Mouse (Mus musculus) heart, embryonic 10.5 days (tissue): ENCODE data around the gene Cox5b. TPM values are rescaled to one million over a fixed set of nuclear protein-coding genes. Genes with fewer than 3 reads are reported as not detected.
"Not testable (repeated sequence)": the region's sequence is repeated elsewhere in the genome, so short reads cannot be mapped to it uniquely, and the experiment has no call there.

ENCODE experiments used
- DNase-seq: peaks from one replicate; pipeline ENCODE4 v3.0.0-alpha.2; 2017; ENCODE audit warnings: low spot score
- H3K27ac ChIP-seq: fragments of 300-500 bp; sonication (generic); 2 replicates; pipeline ENCODE4 v1.5.1; 2016; ENCODE audit warnings: mild to moderate bottlenecking
- H3K27me3 ChIP-seq: fragments of 300-500 bp; sonication (generic); 2 replicates; pipeline ENCODE4 v1.6.1; 2016; ENCODE audit warnings: mild to moderate bottlenecking; ENCODE audit not compliant: poor library complexity, insufficient read depth, severe bottlenecking
- H3K36me3 ChIP-seq: fragments of 300-500 bp; sonication (generic); 2 replicates; pipeline ENCODE4 v1.6.1; 2016; ENCODE audit warnings: mild to moderate bottlenecking, moderate library complexity
- H3K4me1 ChIP-seq: fragments of 300-500 bp; sonication (generic); 2 replicates; pipeline ENCODE4 v1.6.1; 2016; ENCODE audit warnings: mild to moderate bottlenecking
- H3K4me3 ChIP-seq: fragments of 300-500 bp; sonication (generic); 2 replicates; pipeline ENCODE4 v1.5.1; 2016; ENCODE audit warnings: mild to moderate bottlenecking, moderate library complexity
- H3K9me3 ChIP-seq: fragments of 300-500 bp; sonication (generic); 2 replicates; pipeline ENCODE4 v1.6.1; 2016; ENCODE audit warnings: mild to moderate bottlenecking, moderate library complexity
- WGBS: fragments of 180-500 bp; shearing (Covaris S2); methylation state at CpG from one replicate; pipeline ENCODE4 v1.1.7; 2016; 5-methylcytosine and 5-hydroxymethylcytosine counted together
- polyA plus RNA-seq: library from polyadenylated mRNA; unstranded; fragments of >200 nt; fragmentation: Nextera tagmentation; extraction: Ambion mirVana; gene quantifications from 2 replicates; pipeline ENCODE4 v1.2.1, GENCODE M21; 2016

The Cox5b gene
- polyA plus RNA-seq, 1 experiment from 2014 or later = 894 TPM

GRCm38 (mm10) chr1:36668007-36668406 is 23.2 kb upstream of the Cox5b start:
- WGBS = 78% methylated on average over 4 of the region's 4 CpGs
- not testable (repeated sequence) for H3K27me3 ChIP-seq, DNase-seq, H3K9me3 ChIP-seq, H3K4me3 ChIP-seq, H3K27ac ChIP-seq, H3K36me3 ChIP-seq
- H3K4me1 ChIP-seq = peaks cover 19% of the 10 kb centered on the region

GRCm38 (mm10) chr1:36670256-36670655 is 21.0 kb upstream of the Cox5b start:
- WGBS = 35% methylated on average over 4 of the region's 4 CpGs
- Histone ChIP-seq H3K27me3 (no peaks in the 10 kb centered on the region), H3K36me3 (no peaks in the 10 kb centered on the region), H3K4me1 (peaks cover 11% of the 10 kb centered on the region), H3K9me3 (no peaks in the 10 kb centered on the region), H3K4me3 (no peak overlapping the region), H3K27ac (no peak overlapping the region)
- DNase-seq = no peak

- Histone ChIP-seq H3K9me3 (no peaks in the 10 kb centered on the region), H3K36me3 (no peaks in the 10 kb centered on the region), H3K27me3 (no peaks in the 10 kb centered on the region), H3K27ac (no peak overlapping the region), H3K4me3 (no peak overlapping the region), H3K4me1 (peaks cover 8% of the 10 kb centered on the region)
- 86% methylated on average over 10 of the region's 10 CpGs for WGBS
- DNase-seq = no peak
Observed at GRCm38 (mm10) chr1:36671260-36671659, 20.0 kb upstream of the Cox5b start.

DNA sequence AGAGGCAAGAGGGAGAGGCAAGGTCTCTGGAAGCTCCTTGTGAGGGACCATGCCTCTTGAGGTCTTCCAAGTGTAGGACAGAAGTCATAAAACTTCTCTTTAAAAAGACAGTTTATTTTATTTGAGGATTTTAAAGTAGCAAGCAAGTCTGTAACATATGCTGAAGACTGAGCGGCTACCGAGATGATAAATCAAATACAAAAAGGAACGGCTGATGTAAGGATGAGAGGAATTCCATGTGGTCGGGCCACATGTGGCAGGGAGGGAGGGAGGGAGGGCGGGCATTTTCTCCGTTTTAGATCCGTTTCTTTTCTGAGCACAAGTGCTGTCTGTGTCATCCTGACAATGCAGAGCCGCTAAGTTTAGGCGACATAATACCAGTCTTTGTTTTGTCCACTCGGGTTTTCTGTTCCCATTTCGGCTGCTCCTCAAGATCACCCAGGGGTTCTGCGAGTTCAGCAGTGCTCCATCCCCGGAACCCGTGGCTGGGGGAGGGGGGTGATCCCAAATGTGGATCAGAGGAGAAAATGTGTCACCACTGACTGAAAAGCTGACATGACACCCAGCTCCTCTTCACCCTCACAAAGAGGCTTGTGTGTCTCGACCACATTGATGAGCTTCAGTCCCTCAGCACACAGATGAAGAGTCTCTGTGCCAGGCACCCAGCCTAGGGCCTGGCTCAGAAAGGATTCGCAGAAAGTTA is 18.4 kb upstream of the Cox5b start:
- no peaks in the 10 kb centered on the region for H3K27me3 ChIP-seq
- WGBS = 55% methylated on average over 16 of the region's 16 CpGs
- H3K9me3 ChIP-seq = no peaks in the 10 kb centered on the region
- no peaks in the 10 kb centered on the region for H3K36me3 ChIP-seq
- H3K27ac ChIP-seq = no peak overlapping the region
- H3K4me1 ChIP-seq = peaks cover 8% of the 10 kb centered on the region
- no peak overlapping the region for H3K4me3 ChIP-seq
- DNase-seq = no peak

GRCm38 (mm10) chr1:36674936-36675335 is 16.3 kb upstream of the Cox5b start:
- 41% methylated on average over 3 of the region's 3 CpGs for WGBS
- Histone ChIP-seq H3K36me3 (no peaks in the 10 kb centered on the region), H3K9me3 (no peaks in the 10 kb centered on the region), H3K27ac (no peak overlapping the region), H3K4me3 (no peak overlapping the region), H3K27me3 (no peaks in the 10 kb centered on the region), H3K4me1 (peaks cover 8% of the 10 kb centered on the region)
- no peak for DNase-seq

DNA sequence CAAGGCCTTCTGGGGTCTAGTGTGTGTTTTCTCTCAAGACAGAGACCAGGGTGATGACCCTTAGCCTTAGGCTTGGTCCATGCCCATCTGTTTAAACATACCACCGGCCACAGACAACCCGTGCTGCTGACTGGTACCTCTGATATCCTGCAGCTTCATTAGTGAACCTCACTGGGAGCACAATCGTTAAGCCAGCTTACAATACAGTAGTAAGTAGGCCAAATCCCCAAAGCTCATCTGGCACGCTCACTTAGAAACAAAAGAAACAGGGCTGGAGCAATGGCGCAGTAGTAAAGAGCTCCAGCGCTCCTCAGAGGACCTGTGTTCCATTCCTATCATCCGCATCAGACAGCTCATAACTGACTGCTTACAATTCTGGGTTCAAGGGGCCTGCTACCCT is 10.4 kb upstream of the Cox5b start:
- 79% methylated on average over 7 of the region's 7 CpGs for WGBS

DNA sequence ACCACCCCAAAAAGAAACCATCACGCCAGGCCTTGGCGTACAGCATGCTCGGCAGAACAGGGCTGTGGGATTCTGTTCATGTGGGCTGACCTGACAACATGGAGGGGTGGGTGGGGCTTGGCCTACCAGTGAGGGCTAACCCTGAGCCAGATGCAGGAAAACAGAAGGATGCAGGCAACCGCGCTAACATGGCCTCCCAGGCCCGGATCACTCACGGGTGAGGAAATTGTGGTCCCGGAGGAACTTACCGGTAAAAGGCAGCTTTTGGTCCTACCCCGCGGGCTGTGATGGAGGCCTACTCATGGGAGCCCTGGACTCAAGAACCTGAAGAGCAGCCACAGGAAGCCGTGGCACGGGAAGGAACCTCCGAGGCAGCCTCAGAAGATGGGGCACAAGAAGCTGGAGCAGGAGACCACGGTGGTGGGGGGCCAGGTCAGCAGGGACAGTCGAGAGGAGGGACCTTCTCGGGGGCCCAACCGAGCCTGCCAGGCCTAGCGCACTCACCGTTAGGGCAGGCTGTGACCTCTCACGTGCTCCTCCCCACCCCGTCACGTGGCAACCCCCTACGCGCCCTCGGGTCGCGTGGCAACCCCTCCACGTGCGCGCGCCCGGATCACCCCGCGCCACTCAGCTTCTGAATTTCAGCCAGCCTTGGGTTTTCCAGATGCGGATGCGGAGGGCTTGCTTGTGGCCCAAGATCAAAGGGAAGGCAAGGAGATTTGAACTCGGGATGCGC is 8.5 kb upstream of the Cox5b start, which contains the start of gene Fam178b:
Gene Fam178b, minus strand, starts transcription at position 564 of the 736 bp plus-strand sequence.
- 86% methylated on average over 39 of the region's 39 CpGs for WGBS

More for the DNA sequence above, 10.4 kb upstream of the Cox5b start:
- H3K36me3 ChIP-seq = no peaks in the 10 kb centered on the region
- no peaks in the 10 kb centered on the region for H3K4me1 ChIP-seq
- no peaks in the 10 kb centered on the region for H3K9me3 ChIP-seq
- DNase-seq = no peak
- H3K4me3 ChIP-seq = no peak overlapping the region
- no peak overlapping the region for H3K27ac ChIP-seq
- H3K27me3 ChIP-seq = no peaks in the 10 kb centered on the region

GRCm38 (mm10) chr1:36683810-36684467 is 7.3 kb upstream of the Cox5b start:
- Histone ChIP-seq H3K27ac (no peak overlapping the region), H3K4me1 (no peaks in the 10 kb centered on the region), H3K9me3 (no peaks in the 10 kb centered on the region), H3K36me3 (no peaks in the 10 kb centered on the region), H3K4me3 (no peak overlapping the region), H3K27me3 (no peaks in the 10 kb centered on the region)
- peak; percentile 86 for DNase-seq
- WGBS = 10% methylated on average over 13 of the region's 13 CpGs

More for the DNA sequence above, 8.5 kb upstream of the Cox5b start, which contains the start of gene Fam178b:
- DNase-seq = no peak
- Histone ChIP-seq H3K27me3 (no peaks in the 10 kb centered on the region), H3K36me3 (no peaks in the 10 kb centered on the region), H3K4me1 (no peaks in the 10 kb centered on the region), H3K9me3 (no peaks in the 10 kb centered on the region), H3K4me3 (no peak within 1 kb of the TSS), H3K27ac (no peak within 1 kb of the TSS)

DNA sequence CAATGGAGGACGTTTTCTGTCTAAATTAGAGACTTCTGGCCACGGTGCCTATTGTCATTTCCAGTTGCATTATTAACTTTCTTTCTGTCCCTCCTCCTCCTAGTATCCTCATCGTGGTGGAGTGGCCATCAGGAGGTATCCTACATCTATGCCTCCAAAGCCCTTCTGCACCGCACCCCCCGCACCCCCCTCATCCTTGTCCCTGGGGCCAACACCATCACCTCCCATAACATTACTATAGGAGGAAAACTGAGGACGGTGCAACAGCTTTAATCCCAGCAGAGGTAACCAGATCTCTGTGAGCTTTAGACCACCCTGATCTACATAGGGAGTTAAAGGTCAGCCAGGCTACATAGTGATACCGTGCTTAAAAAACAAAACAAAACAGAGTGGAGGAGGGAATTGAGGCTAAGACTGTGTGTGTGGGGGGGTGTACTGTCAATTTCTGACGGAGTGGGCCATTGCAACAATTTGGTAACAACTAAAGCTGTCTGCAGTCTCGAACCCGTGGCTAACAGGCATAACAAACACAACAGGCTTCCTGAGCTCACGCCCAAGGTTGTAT is 496 bp upstream of the Cox5b start:
- WGBS = 58% methylated on average over 11 of the region's 11 CpGs
- Histone ChIP-seq H3K4me3 (peak overlapping the region; percentile 89), H3K36me3 (peaks cover 30% of the 10 kb centered on the region), H3K9me3 (no peaks in the 10 kb centered on the region), H3K27me3 (no peaks in the 10 kb centered on the region), H3K27ac (peak overlapping the region; percentile 94), H3K4me1 (peaks cover 11% of the 10 kb centered on the region; the same call in 1 of the 2 replicates)
- DNase-seq = no peak

GRCm38 (mm10) chr1:36694871-36695270 is 3.6 kb downstream of the Cox5b start:
- H3K9me3 ChIP-seq = no peaks in the 10 kb centered on the region
- H3K27me3 ChIP-seq = no peaks in the 10 kb centered on the region
- H3K36me3 ChIP-seq = peaks cover 44% of the 10 kb centered on the region
- H3K4me1 ChIP-seq = peaks cover 26% of the 10 kb centered on the region; the same call in 1 of the 2 replicates
- 87% methylated on average over 6 of the region's 6 CpGs for WGBS
- no peak for DNase-seq
- no peak overlapping the region for H3K4me3 ChIP-seq
- H3K27ac ChIP-seq = no peak overlapping the region

- Histone ChIP-seq H3K36me3 (peaks cover 59% of the 10 kb centered on the region), H3K4me1 (peaks cover 20% of the 10 kb centered on the region; the same call in 1 of the 2 replicates)
- 46% methylated on average over 6 of the region's 6 CpGs for WGBS
Observed at GRCm38 (mm10) chr1:36696411-36696810, 5.2 kb downstream of the Cox5b start.

GRCm38 (mm10) chr1:36697030-36697429 is 5.8 kb downstream of the Cox5b start:
- H3K4me3 ChIP-seq = no peak overlapping the region
- H3K27me3 ChIP-seq = no peaks in the 10 kb centered on the region
- peaks cover 66% of the 10 kb centered on the region for H3K36me3 ChIP-seq
- H3K9me3 ChIP-seq = no peaks in the 10 kb centered on the region
- 65% methylated on average over 5 of the region's 5 CpGs for WGBS
- H3K27ac ChIP-seq = no peak overlapping the region
- no peak for DNase-seq
- H3K4me1 ChIP-seq = peaks cover 19% of the 10 kb centered on the region; the same call in 1 of the 2 replicates

More at GRCm38 (mm10) chr1:36696411-36696810, 5.2 kb downstream of the Cox5b start:
- Histone ChIP-seq H3K4me3 (no peak overlapping the region), H3K27ac (no peak overlapping the region), H3K9me3 (no peaks in the 10 kb centered on the region), H3K27me3 (no peaks in the 10 kb centered on the region)
- DNase-seq = no peak
